Mouse (Mus musculus): Measurements from ENCODE around the gene Il17rd.
A peak's percentile ranks its signal among the peaks of the same experiment; 100 is the strongest.

DNA sequence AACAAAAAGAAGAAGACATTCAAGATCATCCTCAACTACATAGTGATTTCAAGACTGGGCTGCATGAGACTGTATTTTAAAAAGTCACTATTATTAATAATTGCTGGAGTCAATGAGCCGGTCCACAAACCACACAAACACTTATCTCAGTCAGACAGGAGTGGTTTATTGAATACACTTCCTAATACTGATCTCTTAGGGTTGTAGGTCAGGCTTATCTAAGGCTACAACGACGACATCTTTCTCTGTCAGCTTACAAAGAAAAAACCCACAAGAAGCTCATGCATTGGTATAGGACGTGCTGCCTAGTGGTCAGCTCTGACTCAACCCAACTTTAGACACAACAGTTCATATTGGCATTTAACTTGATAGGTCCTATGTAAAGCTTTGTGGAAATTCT is 14.1 kb upstream of the Il17rd start:
- TF ChIP-seq EP300 (IDR thresholded peaks at IDR 0.05; ENCODE audit: low read depth) (peak; percentile 78), CTCF (IDR thresholded peaks at IDR 0.05; ENCODE audit: low read depth) (no peak)

Data from liver, postnatal 0 days (tissue).